Mouse (Mus musculus): ENCODE data around the gene Gpt2.

Gpt2 gene

DNA sequence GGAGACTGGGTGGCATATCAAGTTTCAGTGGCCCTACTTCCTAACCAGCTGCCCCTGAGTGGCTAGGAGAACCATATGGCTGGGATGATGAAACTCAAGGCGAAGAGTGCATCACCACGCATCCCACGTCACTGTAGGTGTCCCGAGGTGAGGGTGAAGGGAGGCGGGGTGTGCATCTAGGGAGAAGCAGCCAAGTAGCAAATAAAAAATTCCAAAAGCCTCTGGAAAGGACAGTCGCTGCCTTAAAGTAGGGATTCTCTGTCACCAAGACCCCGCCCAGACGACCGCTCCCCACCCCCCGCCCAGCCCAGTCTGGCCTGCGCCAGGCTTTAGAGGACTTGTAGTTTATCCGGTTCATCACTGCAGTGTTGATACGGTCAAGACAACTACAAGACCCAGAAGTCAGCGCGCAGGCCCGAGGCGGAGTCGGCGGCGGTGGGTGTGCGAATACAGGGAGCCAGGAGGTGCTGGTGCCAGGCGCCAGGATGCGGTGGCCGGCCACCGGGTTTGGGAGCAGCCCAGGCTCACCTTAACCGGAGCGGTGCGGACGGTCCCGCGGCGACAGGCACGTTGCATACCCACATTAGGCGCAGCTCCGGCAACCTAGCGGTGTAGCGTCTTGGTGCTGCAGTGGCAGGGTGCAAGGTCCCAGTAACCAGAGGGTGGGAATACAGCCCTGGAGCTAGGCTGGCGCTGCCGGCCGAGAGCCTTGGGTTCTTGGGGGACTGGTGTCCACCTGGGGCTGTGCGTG lies at the start of gene Gpt2:
Gpt2 (plus strand) TSS at position 452 of the 751 bp plus-strand sequence.
- peak; percentile 98 for DNase-seq (ENCODE audit: low spot score)

DNA sequence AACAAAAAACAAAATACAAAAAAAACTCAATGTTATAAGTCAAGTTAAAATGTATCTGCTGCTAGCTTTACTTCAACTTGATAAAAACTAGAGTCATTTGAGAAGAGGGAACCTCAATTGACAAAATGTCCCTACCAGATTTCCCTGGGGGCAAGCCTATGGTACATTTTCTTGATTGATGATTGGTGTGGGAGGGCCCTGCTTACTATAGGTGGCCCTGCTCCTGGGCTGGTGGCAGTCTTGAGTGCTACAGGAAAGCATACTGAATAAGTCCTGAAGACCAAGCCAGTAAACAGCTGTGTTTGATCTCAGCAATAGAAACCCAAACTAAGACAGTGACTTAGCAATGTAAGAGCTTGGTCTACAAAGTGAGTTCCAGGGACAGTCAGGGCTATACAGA lies 48.3 kb upstream of the Gpt2 start:
- no peak for DNase-seq (ENCODE audit: low spot score)

DNA sequence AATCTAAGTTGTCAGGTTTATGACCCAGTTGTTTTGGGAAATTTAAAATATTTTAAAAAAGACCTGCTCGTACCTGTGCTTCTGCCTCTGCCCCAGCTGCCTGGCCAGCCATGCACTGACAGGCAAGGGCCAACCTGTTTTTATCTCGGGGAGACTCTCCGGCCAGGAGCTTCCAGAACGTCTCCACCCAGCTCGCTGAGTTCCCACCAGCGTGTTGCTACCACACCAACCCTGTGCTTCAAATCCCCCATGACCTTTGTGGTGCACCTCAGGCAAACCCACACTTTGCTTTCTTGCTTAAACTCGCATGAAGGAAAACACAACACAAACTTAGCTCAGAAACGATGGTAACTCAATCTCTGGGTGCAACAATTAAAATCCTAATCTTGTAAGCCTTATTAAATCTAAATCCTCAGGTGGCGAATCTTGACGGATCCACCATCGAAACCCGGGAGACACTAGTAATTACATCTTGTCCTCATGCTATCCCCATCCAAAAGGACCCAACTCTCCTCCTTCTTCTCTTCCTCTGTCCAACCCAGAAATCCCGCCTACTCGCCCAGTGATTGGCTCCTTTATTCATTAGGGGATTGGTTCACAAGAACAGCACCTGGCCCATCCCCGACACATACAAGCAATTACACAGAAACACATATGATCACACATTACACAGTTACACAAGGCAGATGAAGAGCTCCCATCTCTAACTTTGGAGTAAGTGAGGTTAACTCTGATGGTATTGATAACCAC lies 46.3 kb upstream of the Gpt2 start:
- DNase-seq (ENCODE audit: low spot score) = no peak

DNA sequence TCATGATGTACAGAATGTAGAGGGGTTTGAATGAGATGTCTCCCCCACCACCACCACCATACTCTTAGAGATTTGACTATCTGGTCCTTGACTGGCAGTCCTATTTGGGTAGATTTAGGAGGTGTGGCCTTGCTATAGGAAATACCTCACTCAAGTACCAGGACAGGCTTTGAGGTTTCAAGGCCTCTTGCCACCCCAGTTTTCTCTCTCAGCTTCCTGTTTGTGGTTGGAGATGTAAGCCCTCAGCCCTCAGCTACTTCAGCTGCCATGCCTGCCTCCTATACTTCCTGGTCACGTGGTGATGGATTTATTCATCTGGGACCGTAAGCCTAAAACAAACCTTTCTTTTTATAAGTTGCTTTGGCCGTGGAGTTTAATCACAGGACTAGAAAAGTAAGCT lies 42.0 kb upstream of the Gpt2 start:
- no peak for DNase-seq (ENCODE audit: low spot score)

DNA sequence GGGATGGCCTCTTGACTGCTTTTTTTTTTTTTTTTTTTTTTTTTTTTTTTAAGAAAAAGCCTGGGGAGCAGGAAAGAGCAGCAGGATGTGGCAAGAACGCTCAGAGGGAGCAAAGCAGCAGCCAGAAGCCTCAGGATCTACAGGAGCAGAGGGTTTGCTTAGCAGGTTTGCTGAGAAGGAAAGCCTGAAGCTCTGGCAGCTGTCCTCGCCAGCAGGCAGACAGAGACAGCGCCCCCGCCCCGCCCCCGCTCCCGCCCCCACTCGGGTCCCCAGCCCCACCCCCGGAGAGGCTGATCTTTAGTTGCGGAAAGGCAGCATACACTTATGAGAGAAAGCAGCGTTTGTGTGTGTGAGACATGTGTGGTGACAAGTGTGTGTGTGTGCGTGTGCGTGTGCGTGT lies 40.0 kb upstream of the Gpt2 start:
- no peak for DNase-seq (ENCODE audit: low spot score)

DNA sequence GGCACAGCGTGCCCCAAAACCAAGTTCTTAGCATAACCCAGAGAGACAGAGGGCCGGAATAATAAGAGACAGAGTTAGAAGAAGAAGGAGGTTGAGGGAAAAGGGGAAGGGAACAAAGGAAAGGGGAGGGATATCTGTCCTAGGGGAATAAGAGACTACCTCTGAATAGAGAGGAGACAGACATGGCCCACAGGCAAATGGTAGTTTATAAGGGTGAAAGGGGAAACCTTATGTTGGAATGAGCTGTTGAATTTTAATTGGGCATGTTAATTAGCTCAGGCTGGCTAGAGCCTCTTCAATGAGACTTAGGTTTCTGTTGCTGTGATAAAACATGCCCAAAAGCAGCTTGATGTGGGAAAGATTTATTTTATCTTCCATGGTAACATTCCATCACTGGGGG lies 39.1 kb upstream of the Gpt2 start:
- no peak for DNase-seq (ENCODE audit: low spot score)

DNA sequence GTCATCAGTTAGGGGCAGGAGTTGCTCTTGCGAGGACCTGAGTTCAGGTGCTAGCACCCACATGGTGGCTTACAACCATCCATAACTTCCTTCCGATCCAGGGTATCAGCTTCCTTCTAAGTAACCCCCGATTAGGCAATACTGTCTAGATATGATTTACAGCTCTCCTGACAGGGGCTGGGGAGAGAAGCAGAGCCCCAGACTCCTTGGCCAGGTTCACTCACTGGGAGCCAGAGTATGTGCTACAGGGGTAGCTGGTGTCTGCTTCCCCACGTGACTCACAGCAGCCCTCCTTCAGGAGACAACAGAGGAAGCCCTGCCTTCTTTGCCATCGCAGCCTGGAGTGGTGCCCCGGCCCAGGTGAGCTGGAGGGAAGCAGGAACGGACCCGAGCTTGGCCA lies 37.6 kb upstream of the Gpt2 start:
- DNase-seq (ENCODE audit: low spot score) = no peak

DNA sequence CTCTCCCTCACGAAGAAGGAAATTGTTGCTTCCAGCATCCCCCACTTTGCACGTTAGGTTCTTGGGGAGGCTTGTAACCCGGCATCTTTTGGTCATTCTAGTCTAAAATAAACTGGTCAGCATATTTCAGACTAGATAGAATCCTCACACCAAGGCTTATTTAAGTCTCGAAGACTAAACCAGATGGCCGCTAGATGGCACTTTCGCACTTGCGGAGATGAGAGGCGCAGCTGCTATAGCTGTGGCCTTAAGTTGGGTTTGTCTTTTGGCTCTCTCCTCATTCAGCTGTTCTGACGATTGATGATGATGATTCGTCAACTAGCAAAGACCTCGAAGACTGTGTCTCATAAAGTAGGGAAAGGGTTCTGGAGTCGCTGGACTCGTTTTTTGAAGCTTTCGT lies 35.8 kb upstream of the Gpt2 start:
- peak; percentile 91 for DNase-seq (ENCODE audit: low spot score)

DNA sequence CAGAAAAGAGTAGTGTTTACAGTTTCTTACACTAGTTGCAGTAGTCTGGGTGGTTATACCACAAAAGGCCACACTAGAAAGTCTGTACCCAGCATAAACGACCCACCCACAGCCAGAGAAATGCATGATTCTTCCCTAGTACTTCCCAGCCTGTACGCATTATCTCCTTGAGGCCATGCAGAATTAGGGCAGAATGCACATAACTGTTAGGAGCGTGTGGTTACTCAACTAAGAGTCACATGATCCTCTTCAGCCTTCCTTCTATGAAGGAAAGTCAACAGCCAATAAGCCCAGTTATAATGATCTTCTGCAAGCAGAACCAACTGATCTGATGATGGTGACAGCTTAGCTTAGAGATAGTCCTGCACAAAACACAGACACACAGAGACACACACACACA lies 32.8 kb upstream of the Gpt2 start:
- no peak for DNase-seq (ENCODE audit: low spot score)

DNA sequence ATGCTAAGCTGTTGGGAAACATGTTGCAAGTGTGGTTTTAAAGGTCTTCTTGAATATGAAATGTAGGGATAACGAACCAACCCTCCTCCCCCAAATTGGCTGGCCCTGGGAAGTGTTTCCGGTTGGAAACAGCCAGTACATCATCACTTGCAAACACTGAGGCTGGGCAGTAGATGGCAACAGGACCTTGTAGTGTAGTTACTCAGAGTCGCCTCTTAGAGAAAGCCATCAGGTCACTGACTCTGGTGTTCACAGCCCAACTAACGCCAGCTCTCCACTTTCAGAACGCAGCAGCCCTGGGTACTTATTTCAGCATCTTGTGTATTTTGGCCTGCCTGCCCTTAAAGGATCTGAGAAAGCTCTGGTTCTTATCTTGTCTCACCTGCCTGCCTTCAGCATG lies 31.6 kb upstream of the Gpt2 start:
- peak; percentile 45 for DNase-seq (ENCODE audit: low spot score)

DNA sequence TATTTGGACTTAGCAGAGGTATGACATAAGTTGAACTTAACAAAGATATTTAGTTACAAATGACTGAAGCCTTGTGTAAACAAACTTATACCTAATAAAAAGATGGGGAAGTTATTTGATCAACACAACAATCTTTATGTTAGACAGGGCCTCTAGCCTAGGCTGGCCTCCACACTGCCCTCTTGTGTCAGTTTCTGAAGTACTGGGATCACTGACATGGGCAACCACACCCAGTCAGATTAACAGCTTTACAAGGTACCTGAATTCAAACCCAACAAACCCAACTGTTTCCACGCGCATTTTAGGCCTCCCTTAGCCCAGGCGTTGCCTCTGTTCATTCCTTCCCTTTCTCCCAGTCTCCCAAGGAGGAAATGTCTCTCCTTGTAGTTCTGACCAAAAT lies 31.0 kb upstream of the Gpt2 start:
- DNase-seq (ENCODE audit: low spot score) = no peak

DNA sequence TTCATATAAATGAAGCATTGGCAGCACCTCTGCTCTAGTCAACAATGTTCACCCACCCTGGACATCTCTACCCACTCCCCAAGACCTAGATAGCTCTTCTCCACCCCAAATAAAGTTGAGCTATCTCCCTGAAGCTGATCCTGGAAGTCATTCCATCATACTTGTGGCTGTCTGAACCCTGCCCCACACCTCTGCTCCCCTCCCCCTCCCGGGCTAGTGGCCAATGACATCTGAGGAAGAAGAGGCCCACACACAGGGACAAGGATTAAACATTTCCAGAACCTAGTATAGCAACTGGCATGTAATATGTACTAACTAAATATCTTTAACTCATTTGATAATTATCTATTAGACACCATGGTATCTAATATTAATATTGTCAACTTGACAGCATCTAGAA lies 29.9 kb upstream of the Gpt2 start:
- no peak for DNase-seq (ENCODE audit: low spot score)

DNA sequence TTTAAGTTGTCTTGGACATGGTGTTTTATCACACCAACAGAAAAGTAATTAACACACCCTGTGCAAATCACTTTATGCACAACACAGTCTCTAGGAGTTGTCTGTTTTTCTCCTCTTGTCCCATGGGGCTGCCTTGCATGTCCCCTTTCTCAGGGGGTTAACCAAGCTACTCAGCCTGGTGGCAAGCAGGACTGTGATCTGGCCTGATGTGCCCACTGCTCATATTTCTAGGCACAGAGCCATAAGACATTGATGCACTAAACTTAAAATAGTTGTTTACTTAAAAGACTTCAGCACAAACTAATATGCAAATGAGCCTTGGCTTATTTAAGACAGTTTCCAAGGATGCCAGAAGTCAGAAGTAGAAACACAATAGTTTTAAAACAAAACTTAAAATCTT lies 28.1 kb upstream of the Gpt2 start:
- DNase-seq (ENCODE audit: low spot score) = no peak

DNA sequence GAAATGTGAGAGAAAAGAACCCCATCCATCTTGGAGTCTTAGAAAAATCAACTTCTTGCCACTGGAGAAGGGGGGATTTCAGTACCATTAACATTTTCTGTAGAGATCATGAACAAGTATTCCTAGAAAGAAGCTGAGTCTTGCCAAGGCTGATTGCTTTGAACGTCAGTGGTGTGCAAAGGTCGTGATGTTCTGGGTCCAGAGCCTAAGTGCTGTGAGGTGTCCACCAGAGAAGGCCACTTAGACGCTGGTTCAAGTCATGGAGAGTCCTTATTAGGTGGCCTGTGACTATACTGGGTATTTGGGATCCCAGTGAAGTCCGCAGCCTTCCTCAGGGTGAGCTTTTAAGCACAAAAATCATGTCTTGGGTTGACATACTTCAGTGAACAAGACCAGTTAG lies 26.3 kb upstream of the Gpt2 start:
- no peak for DNase-seq (ENCODE audit: low spot score)

DNA sequence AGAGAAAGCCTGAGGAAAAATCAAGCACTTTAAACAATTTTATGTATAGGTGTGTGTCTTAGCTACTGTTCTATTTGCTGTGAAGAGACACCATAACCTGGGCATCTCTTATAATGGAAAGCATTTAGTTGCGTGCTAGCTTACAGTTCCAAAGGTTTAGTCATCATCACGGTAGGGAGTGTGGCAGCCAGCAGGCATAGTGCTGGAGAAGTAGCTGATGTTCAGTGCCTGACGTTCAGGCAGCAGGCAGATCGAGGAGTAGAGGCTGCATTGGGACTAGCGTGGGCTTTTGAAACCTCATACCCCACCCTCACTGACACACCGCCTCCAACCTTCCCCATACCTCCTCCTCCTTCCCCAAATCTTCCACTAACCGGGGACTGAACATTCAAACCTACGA lies 21.6 kb upstream of the Gpt2 start:
- DNase-seq (ENCODE audit: low spot score) = no peak

DNA sequence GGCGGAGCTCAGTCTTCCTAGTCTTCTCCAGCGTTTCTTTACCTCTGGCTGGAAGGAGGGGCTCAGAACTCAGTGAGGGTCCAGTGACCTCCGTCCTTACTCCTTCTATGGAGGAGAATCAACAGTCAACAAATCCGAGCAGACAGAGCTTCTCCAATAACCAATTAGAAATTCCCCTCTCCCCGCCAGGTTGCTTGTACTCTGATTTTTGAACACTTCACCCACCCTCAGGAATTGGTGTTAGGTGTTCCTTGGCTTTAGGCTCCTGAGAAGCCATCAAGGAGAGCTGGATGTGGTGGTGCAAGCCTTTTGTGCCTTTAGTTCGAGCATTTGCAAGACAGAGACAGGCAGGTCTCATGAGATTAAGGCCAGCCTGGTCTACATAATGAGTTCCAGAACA lies 19.6 kb upstream of the Gpt2 start:
- DNase-seq (ENCODE audit: low spot score) = no peak

DNA sequence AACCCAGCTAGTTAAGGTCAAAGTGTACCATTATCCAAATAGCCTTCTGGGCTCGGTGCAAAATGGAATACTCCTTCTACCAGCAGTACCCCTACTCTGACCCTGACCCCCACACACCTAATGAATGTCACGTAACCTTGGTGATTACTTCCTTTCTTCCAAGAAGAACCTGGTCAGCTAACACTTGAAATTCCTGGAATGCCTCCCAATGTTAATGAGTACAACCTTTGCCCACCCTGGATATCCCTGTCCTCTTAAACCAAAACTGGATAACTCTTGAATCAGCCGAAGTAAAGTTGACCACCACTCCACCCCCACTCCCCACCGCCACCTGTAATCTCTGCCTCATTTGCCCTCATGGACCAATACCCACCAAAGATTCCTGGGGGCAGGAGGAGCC lies 19.1 kb upstream of the Gpt2 start:
- DNase-seq (ENCODE audit: low spot score) = no peak

DNA sequence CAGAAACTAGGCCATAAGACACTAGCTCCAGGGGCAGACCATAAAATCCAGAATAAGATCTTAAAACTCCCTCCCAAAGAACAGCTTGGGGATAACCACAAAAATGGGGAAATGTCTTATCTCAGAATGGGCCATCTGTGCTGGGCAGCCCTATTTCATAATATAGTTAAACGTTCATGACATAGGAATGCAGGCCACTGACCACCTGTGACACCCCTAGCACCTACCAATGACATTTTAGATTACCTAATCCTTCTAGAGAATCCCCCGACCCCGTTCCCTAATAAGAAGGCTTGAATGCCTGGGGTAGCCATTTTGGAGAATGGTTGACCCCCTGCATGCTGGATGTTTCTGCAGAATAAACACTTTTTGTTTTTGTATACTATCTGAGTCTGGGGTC lies 17.5 kb upstream of the Gpt2 start:
- DNase-seq (ENCODE audit: low spot score) = no peak

DNA sequence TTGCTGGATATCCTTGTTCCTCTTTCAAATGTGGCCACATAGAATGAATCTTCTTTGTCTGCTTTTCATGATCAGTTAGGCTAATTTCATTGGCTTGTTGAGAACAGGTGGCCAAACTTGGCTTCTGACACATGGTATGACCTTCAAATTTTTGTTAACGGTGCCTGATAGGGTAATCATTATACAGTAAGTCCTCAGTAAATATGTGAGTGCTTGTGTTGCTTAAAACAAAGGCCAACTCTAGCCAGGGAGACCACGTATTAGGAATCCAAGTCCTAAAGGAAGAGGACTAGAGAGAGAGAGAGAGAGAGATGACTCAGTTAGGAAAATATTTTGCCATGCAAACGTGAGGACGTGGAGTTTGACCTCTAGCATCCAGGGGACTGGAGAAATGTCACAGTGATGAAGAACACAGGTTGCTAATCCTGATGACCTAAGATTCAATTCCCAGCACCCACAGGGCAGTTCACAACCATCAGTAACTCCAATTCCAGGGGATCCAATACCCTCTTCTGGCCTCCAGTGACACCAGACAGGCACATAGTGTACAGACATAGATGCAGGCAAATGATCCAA lies 15.3 kb upstream of the Gpt2 start:
- no peak for DNase-seq (ENCODE audit: low spot score)

DNA sequence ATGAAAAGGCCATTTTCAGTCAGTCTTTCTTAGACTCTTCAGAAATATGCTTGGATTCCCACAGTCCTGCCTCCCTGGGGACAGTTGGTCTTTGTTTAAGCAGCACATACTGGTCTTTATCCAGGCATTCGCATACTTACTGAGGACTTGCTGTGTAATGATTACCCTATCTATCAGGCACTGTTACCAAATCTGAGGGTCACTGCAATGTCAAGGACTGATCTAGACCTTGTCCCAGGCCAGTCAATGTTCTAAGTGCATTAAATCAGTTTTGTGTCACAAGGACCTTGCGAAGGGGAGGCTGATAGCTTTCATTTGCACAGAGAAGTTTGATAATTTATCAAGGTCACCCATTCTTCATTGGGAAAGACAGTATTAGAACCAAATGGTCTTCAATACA lies 14.0 kb upstream of the Gpt2 start:
- no peak for DNase-seq (ENCODE audit: low spot score)

DNA sequence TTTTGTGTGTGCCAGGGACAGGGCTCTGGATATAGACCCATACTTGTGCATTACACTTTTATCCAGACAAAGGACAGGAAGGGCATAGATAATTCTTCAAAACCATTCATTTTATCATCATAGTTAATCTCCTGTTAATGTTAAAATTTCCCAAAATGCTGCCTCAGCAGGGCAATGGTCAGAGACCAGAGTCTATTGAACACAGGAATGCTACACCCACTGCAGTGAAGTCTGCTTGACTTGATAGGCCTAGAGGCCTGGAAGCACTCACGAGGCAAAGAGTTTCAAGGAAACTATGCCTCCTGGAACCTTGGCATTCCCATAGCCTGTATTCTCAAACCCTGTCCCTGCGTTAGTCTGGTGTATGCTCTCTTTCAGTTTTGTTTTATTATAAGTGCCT lies 12.7 kb upstream of the Gpt2 start:
- DNase-seq (ENCODE audit: low spot score) = no peak

DNA sequence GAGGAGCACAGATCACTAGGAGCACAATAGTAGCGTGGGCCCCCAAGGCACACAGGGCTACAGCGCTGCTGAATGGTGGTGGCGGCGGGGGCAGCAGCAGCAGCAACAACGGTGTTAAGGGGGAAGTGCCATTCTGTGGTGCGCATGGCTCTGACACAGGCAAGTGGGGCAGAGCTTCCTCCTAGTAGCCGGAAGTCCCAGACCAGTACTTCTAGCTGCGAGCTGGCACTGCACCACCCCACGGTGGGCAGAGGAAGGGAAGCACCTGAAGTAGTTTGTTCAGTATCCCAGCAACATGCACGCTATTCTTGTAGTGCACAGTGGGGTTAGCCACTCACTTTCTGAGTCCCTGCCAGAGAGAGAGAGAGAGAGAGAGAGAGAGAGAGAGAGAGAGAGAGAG lies 10.5 kb upstream of the Gpt2 start:
- no peak for DNase-seq (ENCODE audit: low spot score)

DNA sequence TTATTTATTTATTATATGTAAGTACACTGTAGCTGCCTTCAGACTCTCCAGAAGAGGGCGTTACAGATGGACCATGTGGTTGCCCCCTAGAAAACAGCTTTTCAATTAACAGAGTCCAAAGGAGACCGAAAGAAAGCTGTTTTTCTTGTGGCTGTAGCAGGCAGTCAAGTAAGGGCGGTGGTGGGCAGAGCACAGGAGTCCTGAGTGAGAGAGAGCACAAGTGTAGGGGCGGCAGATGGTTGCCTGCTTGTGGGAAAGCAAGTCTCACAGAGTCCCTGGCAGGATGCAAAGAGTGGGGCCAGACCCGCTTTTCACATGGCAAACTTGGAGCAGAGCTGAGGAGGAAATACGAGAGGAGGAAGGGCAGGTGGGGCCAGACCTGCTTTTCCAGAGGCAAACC lies 9.9 kb upstream of the Gpt2 start:
- no peak for DNase-seq (ENCODE audit: low spot score)

Data from MN1 (cell line).